Mouse (Mus musculus) WW6 (cell line): ENCODE measurements around the gene Olfr464.

ENCODE experiments used
- DNase-seq: peaks from one replicate; pipeline ENCODE4 v3.0.0-alpha.2; 2013; ENCODE audit warnings: low read depth, low spot score

Gene Olfr464

GRCm38 (mm10) chr11:87920966-87921365 lies at the start of gene Olfr464:
Gene Olfr464 (minus strand): TSS chr11:87920967.
- peak; percentile 50 for DNase-seq

GRCm38 (mm10) chr11:87968356-87969122 lies 47.8 kb upstream of the Olfr464 start:
- DNase-seq: peak; percentile 68

- peak; percentile 87 for DNase-seq
These were observed 47.0 kb upstream of the Olfr464 start for GRCm38 (mm10) chr11:87967692-87968289.

GRCm38 (mm10) chr11:87966214-87966613 lies 45.4 kb upstream of the Olfr464 start:
- DNase-seq: no peak

GRCm38 (mm10) chr11:87965293-87965692 lies 44.5 kb upstream of the Olfr464 start:
- DNase-seq: no peak

- DNase-seq: no peak
These were observed 36.3 kb upstream of the Olfr464 start for GRCm38 (mm10) chr11:87957066-87957465.

- DNase-seq: no peak
These were observed 34.4 kb upstream of the Olfr464 start for GRCm38 (mm10) chr11:87955144-87955543.

- DNase-seq: no peak
These were observed 29.2 kb upstream of the Olfr464 start for GRCm38 (mm10) chr11:87949990-87950389.

- no peak for DNase-seq
These were observed 14.7 kb upstream of the Olfr464 start for GRCm38 (mm10) chr11:87935467-87935866.

GRCm38 (mm10) chr11:87933731-87934130 lies 13.0 kb upstream of the Olfr464 start:
- DNase-seq: no peak

- no peak for DNase-seq
These were observed 9.6 kb upstream of the Olfr464 start for GRCm38 (mm10) chr11:87930348-87930747.

- no peak for DNase-seq
These were observed 466 bp downstream of the Olfr464 start for GRCm38 (mm10) chr11:87920301-87920700.

- DNase-seq: no peak
These were observed 4.8 kb downstream of the Olfr464 start for GRCm38 (mm10) chr11:87916005-87916404.

- no peak for DNase-seq
These were observed 16.4 kb downstream of the Olfr464 start for GRCm38 (mm10) chr11:87904331-87904730.

GRCm38 (mm10) chr11:87897287-87897686 lies 23.5 kb downstream of the Olfr464 start, which contains the start of gene Olfr463:
Gene Olfr463 (minus strand): TSS chr11:87897387.
- DNase-seq: no peak

- DNase-seq: no peak
These were observed 28.6 kb downstream of the Olfr464 start, which contains the start of gene Olfr462 for GRCm38 (mm10) chr11:87892168-87892567. Gene Olfr462 (minus strand): TSS chr11:87892268.

GRCm38 (mm10) chr11:87884856-87885255 lies 35.9 kb downstream of the Olfr464 start:
- no peak for DNase-seq

- no peak for DNase-seq
These were observed 37.3 kb downstream of the Olfr464 start for GRCm38 (mm10) chr11:87883493-87883892.

GRCm38 (mm10) chr11:87881714-87882113 lies 39.1 kb downstream of the Olfr464 start:
- no peak for DNase-seq

- DNase-seq: no peak
These were observed 40.9 kb downstream of the Olfr464 start for GRCm38 (mm10) chr11:87879826-87880225.

GRCm38 (mm10) chr11:87875436-87875835 lies 45.3 kb downstream of the Olfr464 start, which contains the start of gene Epx:
Gene Epx (minus strand): TSS chr11:87875536.
- no peak for DNase-seq

- no peak for DNase-seq
These were observed 49.0 kb downstream of the Olfr464 start for GRCm38 (mm10) chr11:87871766-87872165.

GRCm38 (mm10) chr11:87870096-87870495 lies 50.7 kb downstream of the Olfr464 start:
- no peak for DNase-seq
